Mouse (Mus musculus) lung, postnatal 0 days (tissue): ENCODE data around the gene Robo1.

Source experiments
- CTCF ChIP-seq: IDR thresholded peaks from 2 replicates; pipeline ENCODE4 v1.5.1; 2016; ENCODE audit warnings: antibody characterized with exemption, mild to moderate bottlenecking
- EP300 ChIP-seq: IDR thresholded peaks from 2 replicates; pipeline ENCODE4 v1.6.1; 2016; ENCODE audit warnings: antibody characterized with exemption, mild to moderate bottlenecking, control low read depth

GRCm38 (mm10) chr16:72533900-72534571 lies 225.9 kb downstream of the Robo1 start:
- no peak for TF ChIP-seq CTCF
- no peak for TF ChIP-seq EP300
